Mouse (Mus musculus): ENCODE measurements around the gene Ppp4r3a.

- TF ChIP-seq MYOD1 (IDR thresholded peaks at IDR 0.05; ENCODE audit: control insufficient read depth, insufficient read length, low read depth) (no peak), CTCF (IDR thresholded peaks at IDR 0.05; ENCODE audit: control insufficient read depth, insufficient read depth, insufficient read length) (no peak), FOSL1 (IDR thresholded peaks at IDR 0.05; ENCODE audit: insufficient read depth, low read length, poor library complexity, severe bottlenecking) (no peak), MYOG (IDR thresholded peaks at IDR 0.05; ENCODE audit: control insufficient read depth, extremely low read depth, insufficient read length) (no peak), MAX (IDR thresholded peaks at IDR 0.05) (no peak)
Observed at GRCm38 (mm10) chr12:101011017-101011416, 72.5 kb downstream of the Ppp4r3a start.

Data from C2C12 (cell line).